Mouse (Mus musculus) MEL (cell line): ENCODE measurements around the gene Fgd3. TPM values are rescaled to one million over a fixed set of nuclear protein-coding genes. Genes with fewer than 3 reads are reported as not detected.

Source experiments
- DNase-seq: peaks from one replicate; pipeline ENCODE4 v3.0.0; 2011; ENCODE audit warnings: low read depth, low spot score
- H3K27ac ChIP-seq: 2 replicates; pipeline ENCODE4 v1.5.1; 2012; ENCODE audit warnings: low read depth, mild to moderate bottlenecking, control low read depth, low read length, moderate library complexity; ENCODE audit not compliant: control insufficient read depth
- H3K27me3 ChIP-seq, 2 experiments: fragments of 150-350 bp in 1 of 2; sonication (generic) in 1 of 2; 2 replicates each; pipeline ENCODE4 v1.6.1; 2012; ENCODE audit warnings: low read length in 2 of 2, mild to moderate bottlenecking in 2 of 2, improper control_type of control experiment in 1 of 2, moderate library complexity in 1 of 2; ENCODE audit not compliant: insufficient read depth in 2 of 2, control insufficient read depth in 1 of 2
- H3K36me3 ChIP-seq, 2 experiments: 2 replicates each; pipeline ENCODE4 v1.6.1; 2012 to 2014; ENCODE audit warnings: low read length in 2 of 2, improper control_type of control experiment in 1 of 2, inconsistent platforms in 1 of 2, mild to moderate bottlenecking in 1 of 2; ENCODE audit not compliant: insufficient read depth in 2 of 2, control insufficient read depth in 1 of 2
- H3K4me1 ChIP-seq, 2 experiments: fragments of 150-350 bp in 1 of 2; sonication (generic) in 1 of 2; 2 replicates each; pipeline ENCODE4 v1.6.1; 2012; ENCODE audit warnings: low read length in 2 of 2, improper control_type of control experiment in 1 of 2, mild to moderate bottlenecking in 1 of 2; ENCODE audit not compliant: insufficient read depth in 2 of 2, control insufficient read depth in 1 of 2
- H3K4me3 ChIP-seq, 2 experiments: fragments of 150-350 bp in 1 of 2; sonication (generic) in 1 of 2; 2 replicates each; pipeline ENCODE4 v1.5.1; 2012; ENCODE audit warnings: low read depth in 2 of 2, low read length in 2 of 2, mild to moderate bottlenecking in 2 of 2, moderate library complexity in 2 of 2, control low read depth in 1 of 2, improper control_type of control experiment in 1 of 2; ENCODE audit not compliant: control insufficient read depth in 1 of 2, insufficient read depth in 1 of 2
- H3K79me2 ChIP-seq: 2 replicates; pipeline ENCODE4 v1.6.1; 2012; ENCODE audit warnings: mild to moderate bottlenecking, low read length, moderate library complexity; ENCODE audit not compliant: control insufficient read depth, poor library complexity, insufficient read depth
- H3K9ac ChIP-seq: 2 replicates; pipeline ENCODE4 v1.6.1; 2012; ENCODE audit warnings: low read depth, mild to moderate bottlenecking, control low read depth, low read length, moderate library complexity; ENCODE audit not compliant: control insufficient read depth, poor library complexity, severe bottlenecking
- H3K9me3 ChIP-seq: fragments of 150-350 bp; sonication (generic); replicated peaks from 2 replicates; pipeline ENCODE4 v1.6.1; 2012; ENCODE audit warnings: mild to moderate bottlenecking, low read length, improper control_type of control experiment, moderate library complexity; ENCODE audit not compliant: insufficient read depth
- CTCF ChIP-seq, 3 experiments: IDR thresholded peaks in 2 of 3; conservative IDR thresholded peaks in 1 of 3; 2 replicates each; pipeline ENCODE4 v1.5.1; 2011 to 2012; ENCODE audit warnings: low read length in 3 of 3, low read depth in 2 of 3, mild to moderate bottlenecking in 2 of 3, improper control_type of control experiment in 1 of 3, inconsistent platforms in 1 of 3, mixed read lengths in 1 of 3, moderate library complexity in 1 of 3; ENCODE audit not compliant: control insufficient read depth in 1 of 3, insufficient read depth in 1 of 3, poor library complexity in 1 of 3, severe bottlenecking in 1 of 3
- ELF1 ChIP-seq: IDR thresholded peaks from 2 replicates; pipeline ENCODE4 v1.6.1; 2014; ENCODE audit warnings: low read depth, mild to moderate bottlenecking, inconsistent platforms, low read length, improper control_type of control experiment, moderate library complexity
- EP300 ChIP-seq, 2 experiments: IDR thresholded peaks; 2 replicates each; pipeline ENCODE4 v1.6.1; 2011; ENCODE audit warnings: improper control_type of control experiment in 2 of 2, low read length in 2 of 2, low read depth in 1 of 2, mild to moderate bottlenecking in 1 of 2
- ETS1 ChIP-seq: IDR thresholded peaks from 2 replicates; pipeline ENCODE4 v1.6.1; 2012; ENCODE audit warnings: low read depth, mild to moderate bottlenecking, inconsistent platforms, low read length, improper control_type of control experiment, moderate library complexity
- GATA1 ChIP-seq: IDR thresholded peaks from 2 replicates; pipeline ENCODE4 v1.6.1; 2011; ENCODE audit warnings: low read depth, low read length, improper control_type of control experiment
- JUND ChIP-seq: IDR thresholded peaks from 2 replicates; pipeline ENCODE4 v1.6.1; 2011; ENCODE audit warnings: low read depth, mild to moderate bottlenecking, improper control_type of control experiment, low read length
- KAT2A ChIP-seq: conservative IDR thresholded peaks from 2 replicates; pipeline ENCODE4 v1.6.1; 2012; ENCODE audit warnings: low read depth, low read length, improper control_type of control experiment, inconsistent platforms
- MEF2A ChIP-seq: IDR thresholded peaks from 2 replicates; pipeline ENCODE4 v1.6.1; 2014; ENCODE audit warnings: low read depth, mild to moderate bottlenecking, inconsistent platforms, low read length, improper control_type of control experiment; ENCODE audit not compliant: poor library complexity, insufficient replicate concordance, severe bottlenecking; ENCODE audit errors: extremely low read depth
- MYB ChIP-seq: IDR thresholded peaks from 2 replicates; pipeline ENCODE4 v1.6.1; 2011; ENCODE audit warnings: mild to moderate bottlenecking, low read depth, low read length, improper control_type of control experiment
- NRF1 ChIP-seq: IDR thresholded peaks from 2 replicates; pipeline ENCODE4 v1.6.1; 2014; ENCODE audit warnings: low read depth, mild to moderate bottlenecking, inconsistent platforms, low read length, improper control_type of control experiment, moderate library complexity; ENCODE audit not compliant: poor library complexity, insufficient read depth, severe bottlenecking
- POLR2A ChIP-seq, 2 experiments: IDR thresholded peaks; 2 replicates each; pipeline ENCODE4 v1.6.1; 2011 to 2012; ENCODE audit warnings: low read length in 2 of 2, mild to moderate bottlenecking in 2 of 2, control low read depth in 1 of 2, improper control_type of control experiment in 1 of 2, low read depth in 1 of 2, moderate library complexity in 1 of 2; ENCODE audit not compliant: control insufficient read depth in 1 of 2, insufficient read depth in 1 of 2, poor library complexity in 1 of 2
- POLR2AphosphoS2 ChIP-seq: IDR thresholded peaks from 2 replicates; pipeline ENCODE4 v1.6.1; 2011; ENCODE audit warnings: low read length, improper control_type of control experiment
- RAD21 ChIP-seq: IDR thresholded peaks from 2 replicates; pipeline ENCODE4 v1.6.1; 2011; ENCODE audit warnings: mild to moderate bottlenecking, low read depth, low read length, improper control_type of control experiment
- SIN3A ChIP-seq: IDR thresholded peaks from 2 replicates; pipeline ENCODE4 v1.6.1; 2012; ENCODE audit warnings: low read length, improper control_type of control experiment, inconsistent platforms
- TBP ChIP-seq: IDR thresholded peaks from 2 replicates; pipeline ENCODE4 v1.8.0; 2011; ENCODE audit warnings: low read depth, low read length, improper control_type of control experiment
- TCF12 ChIP-seq: IDR thresholded peaks from 2 replicates; pipeline ENCODE4 v1.6.1; 2014; ENCODE audit warnings: low read depth, mild to moderate bottlenecking, inconsistent platforms, low read length, improper control_type of control experiment, moderate library complexity
- ZMIZ1 ChIP-seq: IDR thresholded peaks from 2 replicates; pipeline ENCODE4 v1.6.1; 2012; ENCODE audit warnings: low read depth, mild to moderate bottlenecking, inconsistent platforms, low read length, improper control_type of control experiment, moderate library complexity
- ZNF384 ChIP-seq: IDR thresholded peaks from 2 replicates; pipeline ENCODE4 v1.6.1; 2012; ENCODE audit warnings: low read depth, mild to moderate bottlenecking, inconsistent platforms, low read length, improper control_type of control experiment
- polyA plus RNA-seq, 2 experiments: library from polyadenylated mRNA; stranded (reverse) in 1 of 2; unstranded in 1 of 2; fragments of >175 nt in 1 of 2; fragments of >200 nt in 1 of 2; gene quantifications; 2 replicates each; pipeline versions ENCODE4 v1.2.1 to v1.2.4; 2012; ENCODE audit warnings: low replicate concordance in 2 of 2, low read depth in 1 of 2; ENCODE audit not compliant: insufficient read length in 2 of 2, insufficient read depth in 1 of 2, missing spikeins in 1 of 2
- total RNA-seq: library from RNA; depleted of rRNA; stranded (reverse); fragments of 300-350 nt; gene quantifications from 2 replicates; pipeline ENCODE4 v1.2.3, GENCODE M21; 2012

Fgd3 gene
- total and polyA plus RNA-seq, 3 experiments = 5.0 to 6.9 TPM; not detected in 1

GRCm38 (mm10) chr13:49308861-49309403, 11.2 kb downstream of the Fgd3 start (continued):
- TF ChIP-seq ETS1 (peak; percentile 91), POLR2AphosphoS2 (no peak), JUND (no peak), ZMIZ1 (peak; percentile 80; the same call in 1 of the 2 replicates), POLR2A (IDR thresholded peaks at IDR 0.05; ENCODE audit: control insufficient read depth in 1 of 2, insufficient read depth in 1 of 2, low read depth in 1 of 2, low read length in 2 of 2, poor library complexity in 1 of 2) (peak; percentile 28 to 73; a peak in 2 of 4 replicates), SIN3A (peak; percentile 93), EP300 (IDR thresholded peaks at IDR 0.05; ENCODE audit: low read depth in 1 of 2, low read length in 2 of 2) (no peak; a peak in 1 of 4 replicates), RAD21 (no peak), CTCF (IDR thresholded peaks at IDR 0.05 in 2 of 3, conservative IDR thresholded peaks at IDR 0.05 in 1 of 3; ENCODE audit: control insufficient read depth in 1 of 3, insufficient read depth in 1 of 3, low read depth in 2 of 3, low read length in 3 of 3, poor library complexity in 1 of 3, severe bottlenecking in 1 of 3) (no peak), ZNF384 (no peak), TBP (peak; percentile 77; the same call in 1 of the 2 replicates), KAT2A (0 out of 2 replicates have a peak, but pooled peaks have one; percentile 22), MEF2A (peak; percentile 55; the same call in 1 of the 2 replicates)

- peaks cover 2 to 18% of the 10 kb centered on the region in 2 experiments; a peak in 3 of 4 replicates for H3K4me1 ChIP-seq
- H3K36me3 ChIP-seq = peaks cover 0 to 8% of the 10 kb centered on the region in 2 experiments; a peak in 1 of 4 replicates
- peak overlapping the region; percentile 86 for H3K27ac ChIP-seq
- DNase-seq = peak; percentile 65
- no peaks in the 10 kb centered on the region for H3K79me2 ChIP-seq
- H3K9ac ChIP-seq = peak overlapping the region; percentile 66
- peak overlapping the region; percentile 63 to 92 for H3K4me3 ChIP-seq
- no peaks in the 10 kb centered on the region for H3K27me3 ChIP-seq
- no peaks in the 10 kb centered on the region for H3K9me3 ChIP-seq
- TF ChIP-seq MYB (0 out of 2 replicates have a peak, but pooled peaks have one; percentile 16), ELF1 (no peak), ETS1 (peak; percentile 45; the same call in 1 of the 2 replicates), GATA1 (0 out of 2 replicates have a peak, but pooled peaks have one; percentile 3), TCF12 (0 out of 2 replicates have a peak, but pooled peaks have one; percentile 27), NRF1 (peak; percentile 56; the same call in 1 of the 2 replicates), KAT2A (no peak), TBP (0 out of 2 replicates have a peak, but pooled peaks have one; percentile 12)
Observed at GRCm38 (mm10) chr13:49308206-49308605, 11.9 kb downstream of the Fgd3 start.
